Mouse (Mus musculus) bone marrow, adult 2 months (tissue): ENCODE results near the gene Rpl18a.

Experiments used
- CTCF ChIP-seq: fragments of 200-500 bp; IDR thresholded peaks from 2 replicates; pipeline ENCODE4 v1.5.1; 2011; ENCODE audit warnings: low read length, control low read depth; ENCODE audit not compliant: control insufficient read depth, insufficient read depth
- POLR2A ChIP-seq: fragments of 200-500 bp; IDR thresholded peaks from 2 replicates; pipeline ENCODE4 v1.6.1; 2011; ENCODE audit warnings: low read depth, mild to moderate bottlenecking, control low read depth, low read length, borderline replicate concordance; ENCODE audit not compliant: control insufficient read depth

- no peak for TF ChIP-seq CTCF
- TF ChIP-seq POLR2A, result no peak
These were observed 45.4 kb downstream of the Rpl18a start for GRCm38 (mm10) chr8:70851837-70852236.
